Mouse (Mus musculus) layer of hippocampus, adult 11-12 months (tissue): ENCODE measurements around the gene Chac2.
A peak's percentile ranks its signal among the peaks of the same experiment; 100 is the strongest.
"Not testable (repeated sequence)": the region's sequence is repeated elsewhere in the genome, so short reads cannot be mapped to it uniquely, and the experiment has no call there.

Experiments used
- DNase-seq: peaks from one replicate; pipeline ENCODE4 v3.0.0; 2022; ENCODE audit warnings: low spot score

Chac2 gene

DNA sequence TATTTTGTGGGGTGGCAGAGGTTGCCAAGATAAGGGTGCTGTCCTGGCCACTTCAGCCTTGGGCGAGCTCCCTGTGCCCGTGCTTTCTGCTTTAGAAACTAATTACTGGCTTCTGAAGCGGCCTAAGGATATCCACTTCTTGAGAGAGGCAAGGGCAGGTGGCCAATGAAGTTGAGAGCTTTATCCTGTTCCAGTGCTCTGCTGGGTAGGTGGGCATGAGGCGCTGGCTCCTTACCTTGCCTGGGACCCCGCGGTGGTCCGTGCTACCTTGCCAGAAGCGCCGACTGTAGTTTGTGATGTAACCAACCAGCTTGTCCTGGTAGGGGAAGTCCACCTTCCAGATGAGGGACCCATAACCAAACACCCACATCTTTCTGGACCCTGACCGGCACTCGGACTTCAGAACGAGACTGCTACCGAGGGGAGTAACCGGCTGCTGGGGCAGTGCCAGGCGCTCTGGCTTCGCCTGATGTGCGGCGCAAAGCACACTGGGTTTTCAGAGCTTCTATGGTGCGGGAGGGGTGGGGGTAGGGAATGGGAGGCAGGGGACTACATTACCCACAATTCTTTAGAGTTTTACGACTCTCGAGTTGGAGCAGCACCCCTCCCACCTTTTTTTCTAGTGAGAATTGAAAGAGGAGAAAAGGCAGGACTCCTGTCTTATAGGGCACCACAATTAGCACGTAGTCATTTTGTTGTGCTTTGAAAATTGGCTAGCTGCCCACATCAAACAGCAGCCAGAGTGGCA is at the start of gene Chac2:
Chac2 (minus strand) TSS at position 474 of the 748 bp plus-strand sequence.
- peak; percentile 84 for DNase-seq

DNA sequence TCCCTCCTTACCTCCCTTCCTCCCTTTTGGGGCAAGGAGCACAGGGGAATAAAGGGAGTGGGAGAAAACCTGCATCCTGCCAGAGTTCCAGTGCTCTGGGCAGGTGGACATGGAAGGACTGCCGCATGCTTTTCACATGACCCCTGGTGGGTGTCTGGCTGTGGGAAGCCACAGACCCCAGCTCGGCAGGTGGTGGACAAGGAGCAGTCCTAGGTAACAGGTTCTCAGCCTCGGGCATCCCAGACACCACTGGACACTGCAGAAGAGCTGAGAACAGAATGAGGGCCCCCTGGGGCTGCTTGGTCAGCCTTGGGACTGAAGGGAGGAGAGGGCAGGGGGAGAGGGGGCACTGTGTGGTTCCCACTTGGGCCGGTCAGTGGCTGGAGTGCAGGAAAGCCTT is 48.8 kb upstream of the Chac2 start:
- no peak for DNase-seq

GRCm38 (mm10) chr11:31017466-31017865 is 31.3 kb upstream of the Chac2 start:
- not testable (repeated sequence) for DNase-seq

DNA sequence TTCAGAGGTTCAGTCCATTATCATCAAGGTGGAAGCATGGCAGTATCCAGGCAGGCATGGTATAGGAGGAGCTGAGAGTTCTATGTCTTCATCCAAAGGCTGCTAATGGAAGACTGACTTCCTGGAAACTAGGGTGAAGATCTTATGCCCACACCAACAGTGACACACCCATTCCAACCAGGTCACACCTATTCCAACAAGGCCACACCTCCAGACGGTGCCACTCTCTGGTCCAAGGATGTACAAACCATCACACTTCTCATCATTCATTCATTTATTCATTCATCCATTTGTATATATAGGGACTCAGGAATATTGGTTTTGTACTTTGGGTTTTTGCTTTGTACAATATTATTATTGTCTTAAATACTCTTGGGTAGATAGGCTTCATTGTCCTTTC is 23.5 kb upstream of the Chac2 start:
- not testable (repeated sequence) for DNase-seq

GRCm38 (mm10) chr11:31001169-31001908 is 15.2 kb upstream of the Chac2 start:
- DNase-seq: no peak

DNA sequence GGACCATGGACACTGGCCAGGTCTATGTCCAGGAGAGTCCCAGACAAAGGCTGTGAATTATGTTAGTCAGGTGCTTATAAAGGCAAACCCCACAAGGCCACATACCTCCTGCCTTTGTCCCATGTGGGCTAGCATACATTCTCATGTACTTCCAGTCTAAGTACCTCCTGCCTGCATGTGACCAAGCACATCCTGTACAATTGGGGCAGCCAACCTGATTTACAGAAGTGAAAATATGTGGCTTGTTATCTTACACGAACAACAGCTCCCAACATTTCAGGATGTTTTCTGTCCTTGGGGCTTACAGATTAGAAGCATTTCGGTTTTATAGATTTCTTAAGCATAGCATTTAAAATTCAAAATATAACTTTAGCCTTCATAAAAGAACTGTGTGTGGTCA is 13.9 kb upstream of the Chac2 start:
- DNase-seq: no peak

- no peak for DNase-seq
Observed at GRCm38 (mm10) chr11:30998704-30999103, 12.6 kb upstream of the Chac2 start.

GRCm38 (mm10) chr11:30998199-30998598 is 12.0 kb upstream of the Chac2 start:
- DNase-seq: no peak

- DNase-seq: no peak
Observed at GRCm38 (mm10) chr11:30996670-30997069, 10.5 kb upstream of the Chac2 start.

- no peak for DNase-seq
Observed at GRCm38 (mm10) chr11:30986625-30987017, 471 bp upstream of the Chac2 start.

DNA sequence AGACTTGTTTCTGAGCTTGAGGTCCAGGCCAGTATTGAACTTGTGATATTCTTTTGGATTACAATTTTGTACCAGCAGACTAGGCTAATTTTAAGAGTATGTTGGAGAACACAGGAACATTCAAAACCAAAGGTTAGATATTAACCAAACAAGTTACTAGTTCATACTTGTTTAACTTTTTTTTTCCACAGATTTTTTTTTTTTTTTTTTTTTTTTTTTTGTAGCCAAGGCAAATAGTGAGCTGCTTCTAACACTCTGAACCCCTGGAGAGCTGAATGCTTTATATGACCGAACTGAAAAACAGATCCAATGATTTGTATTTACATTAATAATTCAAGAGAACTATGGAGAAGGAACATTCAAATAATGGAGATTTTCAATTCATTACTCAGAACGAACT is 913 bp downstream of the Chac2 start:
- no peak for DNase-seq

DNA sequence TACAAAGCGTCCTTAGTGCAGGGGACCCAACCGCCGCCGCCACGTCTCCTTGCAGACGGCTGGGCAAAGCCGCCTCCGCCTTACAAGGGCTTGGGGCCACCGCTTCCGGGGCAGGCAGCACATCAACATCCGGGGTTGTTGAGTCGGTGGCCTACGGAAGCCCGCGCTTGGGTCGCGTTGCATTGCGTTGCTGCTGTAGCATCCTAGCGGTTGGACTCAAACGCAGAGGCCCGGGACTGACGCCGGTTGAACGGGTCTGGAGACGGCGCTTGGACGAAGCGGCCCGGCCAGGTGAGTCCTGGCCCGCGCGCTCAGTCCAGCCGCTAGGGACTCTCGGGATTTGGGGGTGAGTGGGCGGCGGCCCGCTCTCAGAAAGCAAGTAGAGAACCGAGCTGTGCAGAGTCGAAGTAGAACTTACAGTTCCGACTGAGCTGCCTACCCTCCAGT is 31.8 kb downstream of the Chac2 start, which contains the start of gene Erlec1:
Erlec1 (minus strand) TSS at position 57 of the 447 bp plus-strand sequence.
- peak; percentile 86 for DNase-seq

DNA sequence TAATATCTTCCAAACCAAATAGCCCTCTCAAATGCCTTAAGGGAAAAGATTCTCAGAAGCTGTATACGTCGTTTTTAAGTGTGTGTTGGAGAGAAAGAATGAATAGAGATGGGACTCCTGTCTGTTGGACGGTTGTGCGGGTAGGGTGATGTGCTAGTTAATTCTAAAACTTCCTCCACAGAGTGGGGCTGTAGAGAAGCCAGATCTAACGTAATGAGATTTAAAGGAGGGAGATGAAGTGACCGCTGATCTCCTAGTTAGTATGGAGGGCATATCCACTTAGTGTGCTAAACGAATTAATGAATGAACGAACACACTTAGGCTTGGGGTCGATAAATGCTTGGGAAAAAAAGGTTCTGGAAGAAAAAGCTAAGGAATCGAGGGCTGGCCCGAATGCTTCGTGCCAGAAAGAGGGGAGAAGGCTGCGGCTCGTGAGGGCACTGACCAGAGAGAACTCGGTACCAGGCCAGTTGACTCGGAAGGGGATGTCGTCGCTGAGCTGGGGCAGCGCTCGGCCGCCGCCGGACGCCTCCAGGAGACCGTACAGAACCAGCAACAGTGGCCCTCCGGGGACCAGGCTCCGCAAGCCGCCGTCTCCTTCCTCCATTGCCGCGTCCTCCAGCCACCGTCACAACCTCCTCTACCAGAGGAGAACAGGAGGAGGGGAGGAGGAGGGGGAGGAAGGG is 32.5 kb downstream of the Chac2 start:
- DNase-seq: peak; percentile 24

- DNase-seq: no peak
Observed at GRCm38 (mm10) chr11:30952829-30953228, 33.3 kb downstream of the Chac2 start.

GRCm38 (mm10) chr11:30943522-30943921 is 42.6 kb downstream of the Chac2 start:
- peak; percentile 16 for DNase-seq

DNA sequence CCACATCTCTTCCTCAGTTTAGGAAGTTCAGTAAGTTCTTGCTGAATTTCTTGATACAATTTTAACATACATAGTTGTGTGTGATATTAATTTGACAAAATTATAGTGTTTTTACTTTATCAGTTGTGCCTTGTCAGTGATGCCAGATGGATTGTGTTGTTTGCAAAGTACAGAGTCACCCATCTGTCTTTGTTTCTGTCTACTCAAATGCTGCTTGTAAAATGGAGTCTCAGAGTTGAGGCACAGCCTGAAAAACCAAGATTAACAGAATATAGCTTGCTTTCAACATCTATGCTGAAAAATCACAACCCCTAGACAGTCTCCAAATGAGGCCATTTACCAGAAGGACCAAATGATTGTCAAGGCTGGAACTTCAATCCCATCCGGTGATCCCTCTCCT is 57.7 kb downstream of the Chac2 start:
- peak; percentile 9 for DNase-seq

GRCm38 (mm10) chr11:30928079-30928478 is 58.1 kb downstream of the Chac2 start:
- no peak for DNase-seq
